Mouse (Mus musculus) liver (tissue): ENCODE measurements around the gene Tsen34.
"Not testable (repeated sequence)": the region's sequence is repeated elsewhere in the genome, so short reads cannot be mapped to it uniquely, and the experiment has no call there.

Experiments used
- DNase-seq: peaks from one replicate; pipeline ENCODE4 v3.0.0-alpha.2; 2020; ENCODE audit warnings: mixed read lengths

Gene Tsen34

GRCm38 (mm10) chr7:3732675-3733074, 40.0 kb downstream of the Tsen34 start:
- DNase-seq = not testable (repeated sequence)
